In the genomic region with DNA sequence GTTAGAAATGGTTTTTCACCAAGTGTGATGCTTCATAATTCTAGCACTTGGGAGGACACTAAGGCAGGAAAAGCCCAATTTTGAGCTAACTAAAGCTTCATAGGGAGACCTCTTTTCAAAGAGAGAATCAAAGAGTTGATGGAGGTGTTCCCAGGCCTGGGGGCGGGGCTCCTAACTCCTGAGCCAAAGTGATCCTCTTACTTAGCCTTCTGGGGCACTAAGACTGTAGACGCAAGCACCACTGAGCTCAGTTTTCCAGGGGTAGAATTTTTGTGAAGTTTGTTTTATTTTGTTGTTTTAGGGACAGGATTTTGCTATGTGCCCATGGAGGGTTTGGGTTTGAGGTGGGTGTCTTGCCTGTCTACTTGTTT, we compare ENCODE assay signal across 16 mouse cellular contexts.
"Had no signal": no experiment of that assay in that cellular context is flagged by ENCODE, and none has a peak within 500 bp of the region (broad histone marks: within the 10 kb centered on the region; RNA-seq: fewer than 3 reads in every experiment).

No protein-coding gene starts in this region.

- DNase-seq: kidney, adult 2 months; kidney, postnatal 10 days; kidney, postnatal 36 days; layer of hippocampus, postnatal 36 days; left cerebral cortex, postnatal 4 days; lung, adult 2 months; thymus, adult 2 months; thymus, postnatal 14 days; thymus, postnatal 4 days had no signal

- H3K9ac ChIP-seq: limb, embryonic 12.5 days; limb, embryonic 15.5 days; midbrain, embryonic 13.5 days had no signal

- H3K4me2 ChIP-seq: limb, embryonic 12.5 days; limb, embryonic 15.5 days; midbrain, embryonic 13.5 days had no signal

- H3K27ac ChIP-seq: limb, embryonic 12.5 days; limb, embryonic 15.5 days; midbrain, embryonic 10.5 days; midbrain, embryonic 13.5 days; stomach, postnatal 0 days had no signal

- H3K27me3 ChIP-seq: limb, embryonic 12.5 days; limb, embryonic 15.5 days; megakaryocyte, embryonic 14.5 days; midbrain, embryonic 13.5 days had no signal

- ATAC-seq: intestine, postnatal 0 days; midbrain, embryonic 13.5 days had no signal

- H3K4me3 ChIP-seq: limb, embryonic 12.5 days; limb, embryonic 15.5 days; megakaryocyte, embryonic 14.5 days; midbrain, embryonic 10.5 days; midbrain, embryonic 13.5 days had no signal

- H3K4me1 ChIP-seq: limb, embryonic 12.5 days; limb, embryonic 15.5 days; megakaryocyte, embryonic 14.5 days; midbrain, embryonic 10.5 days; midbrain, embryonic 13.5 days had no signal

- H3K9me3 ChIP-seq: limb, embryonic 12.5 days; limb, embryonic 15.5 days; megakaryocyte, embryonic 14.5 days; midbrain, embryonic 10.5 days; midbrain, embryonic 13.5 days had no signal
